Comparison of ENCODE assay signal across 8 mouse cellular contexts in genomic region chr5:121219980-121220731, GRCm38 (mm10). TPM values are rescaled to one million over a fixed set of nuclear protein-coding genes. Genes with fewer than 3 reads are reported as not detected.
DNase-seq lines count a peak whose midpoint lies in the region; ATAC-seq and TF ChIP-seq lines count a peak whose summit lies in the region.

Gene Hectd4, plus strand, starts transcription at chr5:121220219.

- WGBS in forebrain, embryonic 14.5 days = under 1% methylated on average over 60 of the region's 90 CpGs
- under 1% methylated on average over 81 of the region's 90 CpGs for WGBS in neural tube, embryonic 15.5 days

- peak; percentile 78 for TF ChIP-seq POLR2A in ES-Bruce4 (IDR thresholded peaks at IDR 0.05; ENCODE audit: insufficient read depth, low read length)

- H3K4me2 ChIP-seq in forebrain, embryonic 14.5 days (ENCODE audit: low read length) = peak within 1 kb of the TSS; percentile 78
- H3K4me2 ChIP-seq in neural tube, embryonic 15.5 days = peak within 1 kb of the TSS; percentile 74

- intact Hi-C loops in heart, postnatal 14 days (cut with DNase I) = no loop called here

- TF ChIP-seq EP300 in ES-Bruce4 (IDR thresholded peaks at IDR 0.05; ENCODE audit: insufficient read depth, low read depth, low read length) = no peak

- H3K36me3 ChIP-seq in ES-Bruce4 (ENCODE audit: control insufficient read depth, insufficient read depth, low read length, poor library complexity, severe bottlenecking) = no peaks in the 10 kb centered on the region
- H3K36me3 ChIP-seq in forebrain, embryonic 14.5 days (ENCODE audit: control insufficient read depth, insufficient read depth, low read length) = no peaks in the 10 kb centered on the region
- H3K36me3 ChIP-seq in neural tube, embryonic 15.5 days = no peaks in the 10 kb centered on the region

- H3K4me1 ChIP-seq in ES-Bruce4 (ENCODE audit: control insufficient read depth, insufficient read depth, low read length) = no peaks in the 10 kb centered on the region
- H3K4me1 ChIP-seq in forebrain, embryonic 14.5 days (ENCODE audit: control insufficient read depth, insufficient read depth, low read length) = peaks cover 4% of the 10 kb centered on the region; the same call in 1 of the 2 replicates
- H3K4me1 ChIP-seq in neural tube, embryonic 15.5 days = peaks cover 23% of the 10 kb centered on the region

- peak within 1 kb of the TSS; percentile 87 for H3K4me3 ChIP-seq in ES-Bruce4 (ENCODE audit: low read depth, low read length)
- peak within 1 kb of the TSS; percentile 96 for H3K4me3 ChIP-seq in forebrain, embryonic 14.5 days (ENCODE audit: low read depth, low read length)
- peak within 1 kb of the TSS; percentile 73 for H3K4me3 ChIP-seq in neural tube, embryonic 15.5 days (replicated peaks)

- ATAC-seq in cerebellum, adult (ENCODE audit: insufficient number of reproducible peaks, low FRiP score, low TSS enrichment) = peak; percentile 88; the same call in 1 of the 2 replicates
- ATAC-seq in forebrain, embryonic 14.5 days = peak; percentile 90
- peak; percentile 87 for ATAC-seq in neural tube, embryonic 15.5 days (ENCODE audit: low FRiP score)

- DNase-seq in forebrain, embryonic 14.5 days (ENCODE audit: low spot score) = peak; percentile 96
- peak; percentile 98 to 99 for DNase-seq in heart, postnatal 14 days
- peak; percentile 96 for DNase-seq in layer of hippocampus, adult 11-12 months (ENCODE audit: low spot score)
- peak; percentile 95 to 97 for DNase-seq in lung, adult 18-20 months
- DNase-seq in testis, postnatal 14 days (ENCODE audit: low spot score) = peak; percentile 96

- H3K27ac ChIP-seq in ES-Bruce4 (ENCODE audit: insufficient read depth, low read length) = no peak within 1 kb of the TSS
- H3K27ac ChIP-seq in forebrain, embryonic 14.5 days (ENCODE audit: low read depth, low read length) = peak within 1 kb of the TSS; percentile 93
- H3K27ac ChIP-seq in neural tube, embryonic 15.5 days (replicated peaks) = peak within 1 kb of the TSS; percentile 96

- H3K27me3 ChIP-seq in ES-Bruce4 (ENCODE audit: control insufficient read depth, insufficient read depth, low read length, poor library complexity, severe bottlenecking) = no peaks in the 10 kb centered on the region
- H3K27me3 ChIP-seq in forebrain, embryonic 14.5 days (replicated peaks; ENCODE audit: control insufficient read depth, insufficient read depth, low read length) = no peaks in the 10 kb centered on the region
- no peaks in the 10 kb centered on the region for H3K27me3 ChIP-seq in neural tube, embryonic 15.5 days (replicated peaks)

- H3K9ac ChIP-seq in ES-Bruce4 (ENCODE audit: low read depth, poor library complexity, severe bottlenecking) = peak within 1 kb of the TSS; percentile 93
- peak within 1 kb of the TSS; percentile 98 for H3K9ac ChIP-seq in forebrain, embryonic 14.5 days (ENCODE audit: low read length)
- H3K9ac ChIP-seq in neural tube, embryonic 15.5 days (replicated peaks) = peak within 1 kb of the TSS; percentile 96

- TF ChIP-seq CTCF in ES-Bruce4 (IDR thresholded peaks at IDR 0.05; ENCODE audit: low read depth, low read length) = no peak

- no peaks in the 10 kb centered on the region for H3K9me3 ChIP-seq in ES-Bruce4 (replicated peaks; ENCODE audit: control insufficient read depth, insufficient read depth, low read length, poor library complexity, severe bottlenecking)
- no peaks in the 10 kb centered on the region for H3K9me3 ChIP-seq in forebrain, embryonic 14.5 days (replicated peaks; ENCODE audit: control insufficient read depth, low read length)
- H3K9me3 ChIP-seq in neural tube, embryonic 15.5 days (replicated peaks) = no peaks in the 10 kb centered on the region

RNA-seq across cellular contexts. Expression of gene Hectd4, which starts in this region (rescaled TPM):
- 13.5 and 15.9 TPM in 2 replicates for polyA plus RNA-seq in ES-Bruce4 (2011; ENCODE audit: insufficient read depth, insufficient read length, low read depth, missing spikeins)
- polyA plus RNA-seq in forebrain, embryonic 14.5 days (2014; fragmentation: Nextera tagmentation; extraction: Ambion mirVana) = 15.8 and 22.0 TPM in 2 replicates
- total RNA-seq in heart, postnatal 14 days (2021) = 10 to 100 TPM; 25.1 to 27.6 TPM
- polyA plus RNA-seq in neural tube, embryonic 15.5 days (2015; fragmentation: Nextera tagmentation; extraction: Ambion mirVana) = 16.4 and 18.0 TPM in 2 replicates
